ENCODE assay signal across 11 mouse cellular contexts in genomic region chr15:31342001-31342400, GRCm38 (mm10). TPM values are rescaled to one million over a fixed set of nuclear protein-coding genes. Genes with fewer than 3 reads are reported as not detected.
DNase-seq lines count a peak whose midpoint lies in the region; ATAC-seq and TF ChIP-seq lines count a peak whose summit lies in the region.
"Had no signal": no experiment of that assay in that cellular context is flagged by ENCODE, and none has a peak within 500 bp of the region (broad histone marks: within the 10 kb centered on the region; RNA-seq: fewer than 3 reads in every experiment).

No protein-coding gene starts in this region.

- H3K79me2 ChIP-seq in C2C12 (ENCODE audit: control insufficient read depth, insufficient read depth): peaks cover 74% of the 10 kb centered on the region

- H3K4me3 ChIP-seq in heart, embryonic 15.5 days: no peak overlapping the region
- no peak overlapping the region for H3K4me3 ChIP-seq in heart, embryonic 10.5 days
- no peak overlapping the region for H3K4me3 ChIP-seq in liver, embryonic 14.5 days (ENCODE audit: insufficient read depth in 1 of 2, low read depth in 2 of 2, low read length in 2 of 2)
- no peak overlapping the region for H3K4me3 ChIP-seq in C2C12 (ENCODE audit: insufficient read depth, poor library complexity, severe bottlenecking)
- no peak overlapping the region for H3K4me3 ChIP-seq in liver, postnatal 0 days (ENCODE audit: low read depth, low read length)
- H3K4me3 ChIP-seq: liver, embryonic 13.5 days; neural tube, embryonic 15.5 days had no signal

- TF ChIP-seq CTCF in liver, embryonic 14.5 days (IDR thresholded peaks at IDR 0.05; ENCODE audit: low read depth): 0 out of 2 replicates have a peak, but pooled peaks have one; percentile 13
- no peak for TF ChIP-seq CTCF in C2C12 (IDR thresholded peaks at IDR 0.05; ENCODE audit: control insufficient read depth, insufficient read depth, insufficient read length)
- TF ChIP-seq CTCF in liver, postnatal 0 days (IDR thresholded peaks at IDR 0.05; ENCODE audit: low read depth): no peak

- H3K27me3 ChIP-seq in heart, embryonic 15.5 days: no peaks in the 10 kb centered on the region
- no peaks in the 10 kb centered on the region for H3K27me3 ChIP-seq in heart, embryonic 10.5 days (ENCODE audit: insufficient read depth, poor library complexity, severe bottlenecking)
- no peaks in the 10 kb centered on the region for H3K27me3 ChIP-seq in liver, embryonic 14.5 days (ENCODE audit: control insufficient read depth, insufficient read depth, low read length)
- H3K27me3 ChIP-seq in C2C12 (ENCODE audit: control insufficient read depth, insufficient read depth, insufficient read length): no peaks in the 10 kb centered on the region
- no peaks in the 10 kb centered on the region for H3K27me3 ChIP-seq in liver, postnatal 0 days (ENCODE audit: insufficient read depth, low read length)
- H3K27me3 ChIP-seq: liver, embryonic 13.5 days; neural tube, embryonic 15.5 days had no signal

- peaks cover 20% of the 10 kb centered on the region for H3K79me3 ChIP-seq in C2C12 (ENCODE audit: low read depth)

- H3ac ChIP-seq in C2C12 (ENCODE audit: control insufficient read depth, insufficient read length, low read depth): no peak overlapping the region

- WGBS in heart, embryonic 15.5 days: 37% methylated on average over 1 of the region's 1 CpGs
- 38% methylated on average over 1 of the region's 1 CpGs for WGBS in heart, embryonic 10.5 days
- WGBS in liver, embryonic 14.5 days (ENCODE audit: insufficient replicate concordance): 41% methylated on average over 1 of the region's 1 CpGs
- 52% methylated on average over 1 of the region's 1 CpGs for WGBS in liver, postnatal 0 days (ENCODE audit: insufficient replicate concordance)

- ATAC-seq in heart, embryonic 15.5 days (replicated peaks; ENCODE audit: insufficient number of reproducible peaks, insufficient read depth, low FRiP score, low read depth): 0 out of 2 replicates have a peak, but pooled peaks have one; percentile 19
- no peak for ATAC-seq in liver, embryonic 14.5 days (ENCODE audit: insufficient read depth)
- ATAC-seq in liver, postnatal 0 days: 0 out of 2 replicates have a peak, but pooled peaks have one; percentile 18
- ATAC-seq: activated CD4-positive, CD25-positive, alpha-beta regulatory T cell, adult 4 months had no signal

- H3K4me1 ChIP-seq in heart, embryonic 15.5 days (replicated peaks): peaks cover 25% of the 10 kb centered on the region
- peaks cover 19% of the 10 kb centered on the region for H3K4me1 ChIP-seq in heart, embryonic 10.5 days
- peaks cover 0 to 6% of the 10 kb centered on the region in 2 experiments; a peak in 1 of 4 replicates for H3K4me1 ChIP-seq in liver, embryonic 14.5 days (replicated peaks; ENCODE audit: control insufficient read depth in 2 of 2, insufficient read depth in 2 of 2, low read length in 1 of 2)
- H3K4me1 ChIP-seq in liver, postnatal 0 days (ENCODE audit: insufficient read depth): peaks cover 10% of the 10 kb centered on the region

- no peaks in the 10 kb centered on the region for H3K9me3 ChIP-seq in heart, embryonic 15.5 days (replicated peaks)
- H3K9me3 ChIP-seq in heart, embryonic 10.5 days: no peaks in the 10 kb centered on the region
- H3K9me3 ChIP-seq in liver, embryonic 14.5 days (ENCODE audit: control insufficient read depth, low read length): no peaks in the 10 kb centered on the region
- no peaks in the 10 kb centered on the region for H3K9me3 ChIP-seq in liver, postnatal 0 days (ENCODE audit: low read length)
- H3K9me3 ChIP-seq: liver, embryonic 13.5 days; neural tube, embryonic 15.5 days had no signal

- H3K27ac ChIP-seq in heart, embryonic 15.5 days: 0 out of 2 replicates have a peak overlapping the region, but pooled peaks have one; percentile 7
- no peak overlapping the region for H3K27ac ChIP-seq in heart, embryonic 10.5 days
- H3K27ac ChIP-seq in liver, embryonic 14.5 days: no peak overlapping the region
- no peak overlapping the region for H3K27ac ChIP-seq in liver, postnatal 0 days (ENCODE audit: low read depth)
- H3K27ac ChIP-seq: liver, embryonic 13.5 days; neural tube, embryonic 15.5 days had no signal

- DNase-seq in heart, embryonic 10.5 days (ENCODE audit: low spot score): no peak
- no peak for DNase-seq in liver, embryonic 14.5 days (ENCODE audit: low read depth in 3 of 3, low spot score in 3 of 3)
- DNase-seq in liver: no peak
- no peak for DNase-seq in liver, postnatal 0 days
- DNase-seq in retina, postnatal 1 day: no peak
- DNase-seq: liver, embryonic 13.5 days; thymus, adult 18-20 months had no signal

- TF ChIP-seq EP300 in liver, embryonic 14.5 days (IDR thresholded peaks at IDR 0.05; ENCODE audit: low read depth): no peak
- no peak for TF ChIP-seq EP300 in liver, postnatal 0 days (IDR thresholded peaks at IDR 0.05; ENCODE audit: low read depth)

- H3K4me2 ChIP-seq in heart, embryonic 15.5 days: no peak overlapping the region
- H3K4me2 ChIP-seq in liver, embryonic 14.5 days (ENCODE audit: low read depth): no peak overlapping the region
- H3K4me2 ChIP-seq in liver, postnatal 0 days (ENCODE audit: low read depth, low read length): no peak overlapping the region
- H3K4me2 ChIP-seq: liver, embryonic 13.5 days; neural tube, embryonic 15.5 days had no signal

- H3K36me3 ChIP-seq in heart, embryonic 15.5 days: no peaks in the 10 kb centered on the region
- H3K36me3 ChIP-seq in heart, embryonic 10.5 days: no peaks in the 10 kb centered on the region
- no peaks in the 10 kb centered on the region for H3K36me3 ChIP-seq in liver, embryonic 14.5 days (replicated peaks; ENCODE audit: control insufficient read depth, insufficient read depth, low read depth)
- H3K36me3 ChIP-seq in C2C12 (ENCODE audit: control insufficient read depth, insufficient read depth): no peaks in the 10 kb centered on the region
- no peaks in the 10 kb centered on the region for H3K36me3 ChIP-seq in liver, postnatal 0 days (replicated peaks; ENCODE audit: insufficient read depth, low read length)
- H3K36me3 ChIP-seq: liver, embryonic 13.5 days; neural tube, embryonic 15.5 days had no signal

- H3K9ac ChIP-seq in heart, embryonic 15.5 days: no peak overlapping the region
- H3K9ac ChIP-seq in liver, embryonic 14.5 days (replicated peaks): no peak overlapping the region
- H3K9ac ChIP-seq in liver, postnatal 0 days (replicated peaks): no peak overlapping the region
- H3K9ac ChIP-seq: liver, embryonic 13.5 days; neural tube, embryonic 15.5 days had no signal

TF ChIP-seq in C2C12, 6 proteins besides CTCF, POLR2A, EP300 and RAD21:
- no peak for TF ChIP-seq CEBPB (IDR thresholded peaks at IDR 0.05; ENCODE audit: low read depth)
- TF ChIP-seq MAX (IDR thresholded peaks at IDR 0.05): no peak
- no peak for TF ChIP-seq FOSL1 (IDR thresholded peaks at IDR 0.05; ENCODE audit: insufficient read depth, low read length, poor library complexity, severe bottlenecking)
- peak; percentile 54 for TF ChIP-seq MYOD1 (IDR thresholded peaks at IDR 0.05; ENCODE audit: control insufficient read depth, insufficient read length, low read depth)
- no peak for TF ChIP-seq MYOG (IDR thresholded peaks at IDR 0.05; ENCODE audit: control insufficient read depth, extremely low read depth, insufficient read length)
- TF ChIP-seq USF1 (IDR thresholded peaks at IDR 0.05; ENCODE audit: low read depth): no peak

RNA-seq across cellular contexts. Expression of gene Ankrd33b, which starts 25.5 kb away (rescaled TPM):
- polyA plus RNA-seq in heart, embryonic 15.5 days (2015; fragmentation: Nextera tagmentation; extraction: Ambion mirVana): 3.5 and 4.3 TPM in 2 replicates
- polyA plus RNA-seq in heart, embryonic 10.5 days (2016; fragmentation: Nextera tagmentation; extraction: Ambion mirVana): 1.8 and 2.1 TPM in 2 replicates
- 0.19 and 0.24 TPM in 2 replicates for polyA plus RNA-seq in liver, embryonic 14.5 days (2012; rRNA removed)
- polyA plus RNA-seq in liver, embryonic 14.5 days (2014; fragmentation: Nextera tagmentation; extraction: Ambion mirVana): 0.27 and 0.43 TPM in 2 replicates
- polyA plus RNA-seq in C2C12 (2012; fragmentation: generic; extraction: Trizol): 6.1 TPM
- polyA plus RNA-seq in liver, postnatal 0 days (2015; fragmentation: Nextera tagmentation; extraction: Ambion mirVana): 1.8 and 1.9 TPM in 2 replicates
